Mouse (Mus musculus) macrophage (primary cell): ENCODE measurements around the gene Ifna2. TPM values are rescaled to one million over a fixed set of nuclear protein-coding genes. Genes with fewer than 3 reads are reported as not detected.

ENCODE experiments used
- H3K27ac ChIP-seq: fragments of 350-480 bp; formaldehyde crosslinking; 2 replicates; pipeline ENCODE4 v1.9.0; 2021
- H3K36me3 ChIP-seq: fragments of 350-480 bp; formaldehyde crosslinking; 2 replicates; pipeline ENCODE4 v1.9.0; 2021; ENCODE audit errors: inconsistent target
- H3K4me3 ChIP-seq: fragments of 350-480 bp; formaldehyde crosslinking; 2 replicates; pipeline ENCODE4 v1.9.0; 2021; ENCODE audit errors: inconsistent target
- H3K79me2 ChIP-seq: fragments of 350-480 bp; formaldehyde crosslinking; 2 replicates; pipeline ENCODE4 v1.9.0; 2021; ENCODE audit errors: inconsistent target
- WGBS: methylation state at CpG from one replicate; pipeline ENCODE4 v1.1.7; 2026; ENCODE audit warnings: inconsistent platforms; ENCODE audit not compliant: missing documents; 5-methylcytosine and 5-hydroxymethylcytosine counted together
- polyA plus RNA-seq: library from polyadenylated mRNA; stranded (reverse); fragments of 250-400 nt; gene quantifications from 3 replicates; pipeline ENCODE4 v1.2.4, GENCODE M21; 2018; ENCODE audit warnings: inconsistent platforms
- total RNA-seq, 78 experiments: library from RNA; depleted of rRNA; stranded (reverse); fragments of 250-400 nt; gene quantifications; 1 replicate in 9 of 78; 2 replicates in 24 of 78; 3 replicates in 43 of 78; 4 replicates in 2 of 78; pipeline ENCODE4 v1.2.4; 2018; ENCODE audit warnings: inconsistent platforms in 56 of 78

The Ifna2 gene
- total RNA-seq (2018; cell fraction: chromatin; rRNA removed), result 1 to 10 TPM in 1 of 26 experiments, not detected in 25; 3.8 TPM
- total RNA-seq (2018; cell fraction: cytosol; rRNA removed), result 1 to 10 TPM in 1 of 26 experiments, under 1 TPM in 6, not detected in 19; 0.10 to 2.6 (median 0.24) TPM
- 10 to 100 TPM in 1 of 26 experiments, 1 to 10 TPM in 3, not detected in 22; 1.1 to 14.6 (median 3.2) TPM for total RNA-seq (2018; cell fraction: nucleus; rRNA removed)
- not detected in 3 replicates for polyA plus RNA-seq

DNA sequence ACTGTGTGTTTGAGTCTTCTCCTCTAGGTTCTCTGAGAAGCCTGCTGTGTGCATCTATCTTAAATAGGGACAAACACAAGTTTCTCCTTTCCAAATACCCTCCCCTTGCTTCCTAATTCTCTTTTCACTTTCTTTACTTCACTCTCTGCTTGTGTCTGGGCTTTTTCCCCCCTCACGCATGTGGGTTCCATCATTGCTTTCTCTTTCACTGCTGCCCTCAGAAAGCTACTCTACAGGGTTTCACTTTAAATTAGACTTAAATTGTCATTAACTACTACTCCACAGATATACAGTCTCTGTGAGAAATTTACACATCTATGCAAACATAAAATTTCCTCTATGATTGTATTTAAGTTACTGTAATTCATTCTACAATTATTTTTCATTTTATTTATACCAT lies at the start of gene Ifna2:
Gene Ifna2 (minus strand): TSS at position 101 of the 400 bp plus-strand sequence.
- WGBS, result 60% methylated on average over 1 of the region's 1 CpGs
- no peaks in the 10 kb centered on the region for H3K79me2 ChIP-seq
- H3K36me3 ChIP-seq, result no peaks in the 10 kb centered on the region
- H3K27ac ChIP-seq, result no peak within 1 kb of the TSS
- no peak within 1 kb of the TSS for H3K4me3 ChIP-seq

DNA sequence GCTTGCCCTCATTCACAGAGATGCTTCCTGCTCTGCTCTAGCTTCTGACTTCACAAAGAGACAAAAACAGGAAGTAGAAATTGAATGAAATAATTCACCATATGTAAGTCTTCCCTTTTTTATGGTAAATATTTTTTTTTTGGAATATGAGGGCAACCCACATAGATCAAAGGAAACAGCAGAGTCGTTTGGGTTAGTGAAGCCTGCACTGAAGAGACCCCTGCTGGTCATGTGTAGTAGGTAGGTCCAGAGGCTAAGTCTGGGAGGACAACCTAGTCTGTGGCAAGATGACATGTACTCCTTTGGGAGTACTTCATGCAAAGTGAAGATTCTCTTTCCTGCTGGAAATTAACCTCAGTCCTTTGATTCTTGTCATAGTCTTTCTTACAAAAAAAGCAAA lies 43.6 kb upstream of the Ifna2 start:
- peak overlapping the region; percentile 54 for H3K27ac ChIP-seq
- H3K79me2 ChIP-seq, result no peaks in the 10 kb centered on the region
- H3K36me3 ChIP-seq, result no peaks in the 10 kb centered on the region
- 0% methylated on average over 1 of the region's 1 CpGs for WGBS
- no peak overlapping the region for H3K4me3 ChIP-seq

DNA sequence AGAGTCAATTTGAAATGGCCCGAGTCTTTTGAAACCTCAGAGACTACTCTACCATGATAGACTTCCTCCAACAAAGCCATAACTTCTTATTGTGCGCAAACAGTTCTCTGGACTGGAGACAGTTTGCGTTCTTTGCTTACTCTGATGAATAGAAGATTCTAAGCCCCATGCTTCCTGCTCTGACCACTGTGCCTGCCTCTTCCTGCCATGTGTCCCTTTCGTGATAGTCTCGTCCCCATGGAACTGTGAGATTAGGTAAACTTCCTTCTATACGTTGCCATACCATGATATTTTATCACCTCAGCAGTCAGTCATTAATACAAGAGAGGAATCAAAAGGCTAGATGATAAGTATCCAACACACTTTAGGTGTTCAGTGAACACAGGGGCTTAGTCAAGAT lies 43.0 kb upstream of the Ifna2 start:
- H3K36me3 ChIP-seq, result no peaks in the 10 kb centered on the region
- no peak overlapping the region for H3K4me3 ChIP-seq
- H3K79me2 ChIP-seq, result peaks cover 4% of the 10 kb centered on the region
- H3K27ac ChIP-seq, result peak overlapping the region; percentile 54
- WGBS, result 7% methylated on average over 6 of the region's 6 CpGs

DNA sequence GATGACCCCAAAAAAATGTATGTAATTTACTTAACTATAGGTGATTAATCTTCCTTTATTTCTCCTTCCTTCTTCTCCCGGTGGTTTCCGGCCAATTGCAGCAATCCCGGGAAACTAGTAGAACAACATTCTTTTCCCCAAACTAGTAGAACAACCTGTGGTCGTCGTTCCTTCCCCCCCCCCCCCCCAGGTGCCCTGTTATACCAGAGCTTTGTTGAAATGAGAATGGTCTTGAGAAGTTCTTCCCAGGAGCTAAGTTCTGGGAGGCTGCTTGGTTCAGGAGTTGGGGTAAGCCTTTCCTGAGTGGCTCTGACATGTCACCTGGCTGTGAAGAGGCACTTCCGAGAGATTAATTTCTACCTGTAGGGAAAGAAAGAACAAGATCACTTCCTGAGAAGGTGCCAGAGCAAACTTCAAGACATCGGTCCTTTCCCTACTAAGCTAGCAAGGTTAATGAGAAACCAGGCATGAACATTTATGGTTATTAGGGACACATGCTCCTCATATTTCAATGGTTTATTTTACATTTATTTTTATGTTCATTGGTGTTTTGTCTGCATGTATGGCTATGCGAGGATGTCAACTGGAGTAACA lies 39.9 kb upstream of the Ifna2 start:
- Histone ChIP-seq H3K79me2 (peaks cover 35% of the 10 kb centered on the region), H3K27ac (no peak overlapping the region), H3K36me3 (peaks cover 5% of the 10 kb centered on the region; the same call in 1 of the 2 replicates), H3K4me3 (no peak overlapping the region)
- 83% methylated on average over 8 of the region's 8 CpGs for WGBS

DNA sequence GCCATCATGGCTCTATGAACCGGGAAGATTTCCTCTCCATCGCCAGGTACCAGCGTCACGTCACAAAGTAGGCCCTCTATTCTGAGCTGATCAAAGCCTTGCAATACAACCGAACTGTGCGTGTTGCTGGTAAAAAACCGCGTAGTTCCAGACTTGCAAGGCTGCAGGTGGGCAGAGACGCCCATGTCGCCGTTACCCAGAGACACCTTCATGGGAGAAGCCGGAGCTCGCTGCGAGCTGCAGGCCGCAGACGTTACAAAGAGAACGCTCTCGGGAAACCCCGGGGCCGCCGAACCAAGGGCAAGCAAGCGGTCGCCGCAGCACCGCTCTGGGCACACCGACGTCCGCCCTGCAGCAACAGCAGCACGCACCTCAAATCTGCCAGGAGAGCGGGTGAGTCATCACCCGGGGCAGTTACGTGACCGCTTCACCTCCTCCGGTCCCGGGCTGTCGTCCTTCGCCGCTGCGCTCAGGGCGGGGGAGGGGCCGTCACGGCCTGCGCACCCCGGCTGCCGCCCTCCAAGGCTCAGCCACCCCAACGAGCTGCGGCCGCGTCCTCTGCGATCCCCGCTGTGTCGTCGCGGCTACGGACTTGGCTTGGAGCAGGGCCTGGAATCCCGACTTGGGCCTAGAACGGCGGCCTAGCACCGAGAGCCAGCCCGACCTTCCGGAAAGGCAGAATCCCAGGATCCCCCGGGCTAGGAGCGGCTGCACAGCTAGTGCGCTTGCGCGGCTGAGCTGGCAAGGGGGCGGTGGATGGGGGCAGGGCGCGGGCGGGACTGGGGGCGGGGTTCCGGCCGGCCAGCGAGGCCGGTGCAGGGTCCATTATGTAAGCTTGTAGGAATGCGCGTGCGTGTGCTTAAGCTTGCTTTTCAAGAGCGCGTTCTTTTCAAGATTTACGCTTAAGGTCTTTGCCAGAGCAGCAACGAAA lies 38.3 kb upstream of the Ifna2 start, which contains the start of the genes Gm26566 and Klhl9:
Gene Gm26566 (plus strand): TSS at position 15 of the 931 bp plus-strand sequence.
Gene Klhl9 (minus strand): TSS at position 675 of the 931 bp plus-strand sequence.
- Histone ChIP-seq H3K36me3 (peaks cover 5% of the 10 kb centered on the region; the same call in 1 of the 2 replicates), H3K27ac (peak within 1 kb of the TSS; percentile 57), H3K4me3 (peak within 1 kb of the TSS; percentile 83), H3K79me2 (peaks cover 50% of the 10 kb centered on the region)
- under 1% methylated on average over 82 of the region's 82 CpGs for WGBS

DNA sequence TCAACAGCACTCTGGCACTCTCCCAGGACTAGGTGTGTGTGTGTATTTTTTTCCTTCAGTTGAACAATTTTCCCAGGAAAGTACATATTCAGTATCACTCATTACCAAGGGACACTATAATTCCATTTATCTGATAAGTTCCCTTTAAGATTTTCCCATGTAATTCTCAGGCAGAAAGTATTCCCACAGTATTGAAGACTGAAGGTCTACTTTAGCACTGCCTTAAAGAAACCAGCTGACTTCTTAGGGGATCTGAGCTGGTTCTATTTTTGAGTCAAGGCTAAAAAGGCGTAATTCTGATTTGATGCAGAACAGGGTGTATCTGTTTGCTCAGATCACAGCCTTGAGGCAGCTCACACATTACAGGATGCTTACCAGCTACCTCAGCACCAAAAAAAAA lies 35.0 kb upstream of the Ifna2 start:
- peaks cover 5% of the 10 kb centered on the region; the same call in 1 of the 2 replicates for H3K36me3 ChIP-seq
- no peak overlapping the region for H3K27ac ChIP-seq
- peak overlapping the region; percentile 83; the same call in 1 of the 2 replicates for H3K4me3 ChIP-seq
- WGBS, result 38% methylated on average over 1 of the region's 1 CpGs
- H3K79me2 ChIP-seq, result peaks cover 75% of the 10 kb centered on the region

DNA sequence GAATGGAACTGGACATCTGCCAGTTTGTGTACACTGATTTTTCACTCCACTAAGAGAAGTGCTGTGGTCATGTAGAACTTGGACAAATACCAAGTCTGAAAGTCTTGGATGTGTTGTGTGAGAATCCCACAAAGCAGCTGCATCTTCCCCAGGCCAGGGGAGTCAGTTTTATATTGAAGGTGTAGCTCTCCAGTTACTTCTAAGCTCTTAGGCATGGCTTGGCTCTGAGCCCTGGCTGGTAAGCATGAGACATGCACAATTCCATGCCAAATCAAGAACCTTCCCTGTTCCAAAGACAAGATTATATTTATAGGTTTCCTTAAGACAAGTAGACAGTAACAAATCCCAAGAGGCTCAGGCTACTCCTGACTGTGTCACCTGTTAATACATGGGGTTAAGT lies 31.3 kb upstream of the Ifna2 start:
- Histone ChIP-seq H3K4me3 (no peak overlapping the region), H3K27ac (peak overlapping the region; percentile 59), H3K79me2 (peaks cover 67% of the 10 kb centered on the region), H3K36me3 (no peaks in the 10 kb centered on the region; the same call in 1 of the 2 replicates)

DNA sequence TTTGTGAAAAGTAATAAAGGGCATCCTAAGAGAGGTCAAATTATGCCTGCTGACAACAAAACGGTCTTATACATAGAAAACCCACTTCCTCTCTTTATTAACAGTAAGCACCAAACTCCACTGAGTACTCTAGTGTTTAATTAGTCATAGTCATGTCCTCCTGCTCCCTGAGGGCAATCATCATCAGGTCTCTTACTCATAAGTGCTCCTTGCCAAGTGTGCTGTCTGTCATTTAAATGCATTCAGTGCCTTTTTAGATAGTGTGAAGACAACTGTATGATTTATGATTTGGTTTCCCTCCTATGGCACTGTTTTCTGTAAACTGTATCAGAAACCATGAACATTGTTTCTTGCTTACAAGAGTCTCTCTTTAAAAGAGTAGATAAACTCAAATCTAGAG lies 30.6 kb upstream of the Ifna2 start:
- H3K79me2 ChIP-seq, result peaks cover 60% of the 10 kb centered on the region
- WGBS, result 17% methylated on average over 1 of the region's 1 CpGs
- H3K4me3 ChIP-seq, result no peak overlapping the region
- no peaks in the 10 kb centered on the region; the same call in 1 of the 2 replicates for H3K36me3 ChIP-seq
- peak overlapping the region; percentile 59 for H3K27ac ChIP-seq

DNA sequence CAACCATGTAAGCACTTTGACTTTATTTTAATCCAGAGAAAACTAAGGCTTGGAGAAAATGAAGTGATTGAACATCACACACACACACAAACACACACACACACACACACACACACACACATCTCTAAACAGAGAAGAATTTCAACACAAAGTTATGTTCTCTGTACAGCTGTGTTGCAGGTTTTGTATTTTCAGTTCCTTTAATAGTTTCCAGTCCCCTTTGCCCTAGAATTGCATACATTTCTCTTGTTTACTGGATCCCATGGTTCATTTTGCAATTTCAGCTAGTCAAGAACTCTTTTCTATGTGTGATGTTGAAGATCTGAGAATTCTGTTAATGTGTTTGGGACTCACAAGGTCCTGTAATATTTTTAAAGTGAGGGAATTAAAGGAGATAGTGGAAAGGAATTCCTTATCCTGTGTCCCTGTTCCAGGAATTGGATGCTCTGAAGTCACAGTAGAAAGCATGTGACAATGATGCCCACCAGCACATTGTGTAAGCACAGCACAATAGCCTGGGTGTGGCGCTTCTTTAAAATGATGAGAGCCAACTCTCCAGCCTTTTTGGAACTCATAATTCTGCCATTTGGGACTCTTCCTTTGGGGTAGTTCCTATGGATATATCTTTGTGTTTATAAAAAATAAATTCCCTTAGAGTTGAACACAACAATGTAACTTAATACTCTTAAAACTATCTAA lies 23.6 kb upstream of the Ifna2 start:
- Histone ChIP-seq H3K27ac (peak overlapping the region; percentile 65), H3K36me3 (no peaks in the 10 kb centered on the region), H3K79me2 (no peaks in the 10 kb centered on the region), H3K4me3 (no peak overlapping the region)
- WGBS, result 42% methylated on average over 1 of the region's 1 CpGs

DNA sequence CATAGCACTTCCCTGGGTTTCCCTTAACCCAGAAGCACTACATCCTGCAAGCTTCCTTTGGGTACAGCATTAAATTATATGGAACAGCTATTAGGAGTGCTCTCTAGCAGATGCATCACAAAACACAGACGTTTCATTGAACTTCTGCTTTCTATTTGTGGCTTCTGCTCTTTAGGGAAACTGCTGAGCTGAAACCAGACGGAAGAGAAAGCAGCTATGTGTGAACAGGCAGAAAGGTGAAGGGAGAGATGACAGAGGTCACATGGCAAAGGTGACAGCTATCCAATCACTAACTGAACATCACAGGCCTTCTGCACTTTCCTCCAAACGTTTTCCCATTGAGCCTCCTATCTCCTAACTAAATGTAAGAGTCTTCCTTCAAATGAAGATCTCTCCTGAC lies 22.2 kb upstream of the Ifna2 start:
- WGBS, result 4% methylated on average over 3 of the region's 3 CpGs
- no peaks in the 10 kb centered on the region for H3K79me2 ChIP-seq
- H3K4me3 ChIP-seq, result no peak overlapping the region
- no peaks in the 10 kb centered on the region for H3K36me3 ChIP-seq
- H3K27ac ChIP-seq, result peak overlapping the region; percentile 65

DNA sequence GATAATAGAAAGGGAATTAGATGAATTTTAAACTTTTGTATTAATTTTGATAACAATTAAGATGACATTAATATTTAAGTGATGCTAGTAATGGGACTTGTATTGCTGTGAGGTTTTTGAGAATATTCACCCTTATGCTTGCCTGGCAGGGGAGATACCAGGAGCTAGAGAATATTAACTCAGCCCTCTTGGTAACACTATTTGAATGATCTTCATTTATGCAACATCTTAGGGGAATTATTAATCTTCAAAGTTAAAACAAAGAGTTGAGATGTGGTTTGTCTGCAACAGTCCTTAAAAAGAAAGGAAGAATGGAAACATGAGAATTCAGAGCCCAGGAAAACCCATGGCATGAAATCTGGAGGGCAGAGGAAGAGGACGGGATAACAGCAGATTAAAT lies 15.6 kb upstream of the Ifna2 start:
- WGBS, result 90% methylated on average over 1 of the region's 1 CpGs
- H3K36me3 ChIP-seq, result no peaks in the 10 kb centered on the region
- H3K27ac ChIP-seq, result peak overlapping the region; percentile 34; the same call in 1 of the 2 replicates
- no peak overlapping the region for H3K4me3 ChIP-seq
- H3K79me2 ChIP-seq, result no peaks in the 10 kb centered on the region

DNA sequence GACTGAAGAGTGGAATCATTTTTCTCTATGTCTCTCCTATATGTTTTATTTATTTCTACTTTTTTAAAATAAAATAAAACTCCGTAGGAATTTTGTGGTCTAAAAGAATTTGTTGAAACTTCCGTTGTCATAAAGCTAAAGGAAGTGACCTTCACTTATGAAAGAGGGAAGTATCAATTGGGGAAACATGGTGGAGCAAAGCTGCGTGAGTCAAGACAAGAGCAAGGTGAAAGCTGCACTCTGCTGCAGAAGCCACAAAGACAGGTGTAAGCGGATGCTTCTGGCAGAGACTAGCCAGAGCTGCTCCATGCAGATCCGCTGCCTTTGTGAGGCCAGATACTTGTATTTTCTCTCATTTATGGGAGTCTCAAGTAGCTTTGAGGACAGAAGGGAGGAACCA lies 15.1 kb upstream of the Ifna2 start:
- Histone ChIP-seq H3K27ac (peak overlapping the region; percentile 34), H3K79me2 (no peaks in the 10 kb centered on the region), H3K4me3 (no peak overlapping the region), H3K36me3 (no peaks in the 10 kb centered on the region)
- 20% methylated on average over 5 of the region's 5 CpGs for WGBS

DNA sequence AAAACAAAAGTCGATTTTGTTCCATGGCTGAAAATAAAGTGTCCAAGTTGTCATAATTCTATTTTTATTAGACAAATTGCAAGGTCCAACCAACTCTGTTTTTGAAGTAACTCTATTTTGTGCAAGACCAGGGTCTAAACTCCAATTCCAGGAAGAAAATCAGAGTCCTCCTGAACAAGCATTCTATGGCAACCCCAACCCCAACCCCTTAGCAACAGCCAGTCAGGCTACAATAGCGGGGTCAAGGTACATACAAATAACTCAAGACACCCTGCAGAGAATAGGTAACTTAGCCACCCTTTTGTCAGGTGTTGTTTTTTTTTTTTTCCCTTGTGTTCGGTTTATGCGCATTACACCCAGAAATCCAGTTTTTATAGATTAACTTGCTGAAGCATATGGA lies 14.0 kb upstream of the Ifna2 start:
- no peak overlapping the region for H3K4me3 ChIP-seq
- H3K36me3 ChIP-seq, result no peaks in the 10 kb centered on the region
- no peak overlapping the region for H3K27ac ChIP-seq
- WGBS, result 63% methylated on average over 3 of the region's 4 CpGs
- H3K79me2 ChIP-seq, result no peaks in the 10 kb centered on the region

DNA sequence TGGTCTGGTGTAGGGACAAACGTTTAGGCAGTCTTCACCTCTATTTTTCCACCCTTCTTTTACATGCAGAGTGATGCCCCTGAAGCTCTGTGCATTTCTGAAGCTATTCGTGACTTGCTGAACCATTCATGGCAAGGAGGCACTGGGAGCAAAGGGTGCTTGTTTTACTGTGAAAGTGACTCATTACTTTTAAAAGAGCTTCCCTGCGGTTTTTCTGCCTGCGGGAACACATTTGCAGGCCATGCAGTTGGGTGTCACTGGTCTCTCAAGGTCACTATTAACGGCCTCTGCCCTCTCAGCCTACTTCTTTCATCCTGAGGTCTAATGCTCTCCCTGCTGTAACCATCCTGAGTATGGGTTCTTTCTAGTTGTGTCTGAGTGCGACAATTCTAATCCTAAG lies 13.4 kb upstream of the Ifna2 start:
- Histone ChIP-seq H3K27ac (no peak overlapping the region), H3K4me3 (no peak overlapping the region), H3K36me3 (no peaks in the 10 kb centered on the region), H3K79me2 (no peaks in the 10 kb centered on the region)
- WGBS, result 72% methylated on average over 6 of the region's 6 CpGs
